Mouse (Mus musculus): ENCODE data around the gene Sh2d6. TPM values are rescaled to one million over a fixed set of nuclear protein-coding genes. Genes with fewer than 3 reads are reported as not detected.

Sh2d6 gene
- total RNA-seq (2021) = under 1 TPM; 0.54 to 0.72 TPM

DNA sequence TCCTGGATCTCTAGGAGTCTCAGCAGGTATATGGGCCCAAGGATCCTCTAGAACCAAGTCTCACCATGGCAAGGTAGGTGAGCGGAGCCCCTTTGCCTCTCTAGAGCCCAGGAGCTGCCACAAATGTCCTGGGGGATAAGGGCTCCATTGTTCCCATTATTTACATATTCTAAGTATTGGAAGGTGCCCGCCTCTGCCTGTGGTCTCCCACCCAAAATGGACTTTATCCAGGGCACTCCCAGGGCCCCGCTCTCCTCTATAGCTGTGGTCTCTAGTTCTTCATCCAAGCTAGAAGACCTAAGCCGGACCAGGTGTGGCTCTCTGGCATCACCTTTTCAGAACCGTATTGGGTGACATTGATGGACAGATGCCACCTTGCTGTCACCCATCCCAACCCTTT, at the start of gene Sh2d6:
Gene Sh2d6, minus strand, starts transcription at position 101 of the 400 bp plus-strand sequence.
- DNase-seq (ENCODE audit: low spot score in 2 of 2) = no peak
- intact Hi-C loops (cut with DNase I) = no loop called here

DNA sequence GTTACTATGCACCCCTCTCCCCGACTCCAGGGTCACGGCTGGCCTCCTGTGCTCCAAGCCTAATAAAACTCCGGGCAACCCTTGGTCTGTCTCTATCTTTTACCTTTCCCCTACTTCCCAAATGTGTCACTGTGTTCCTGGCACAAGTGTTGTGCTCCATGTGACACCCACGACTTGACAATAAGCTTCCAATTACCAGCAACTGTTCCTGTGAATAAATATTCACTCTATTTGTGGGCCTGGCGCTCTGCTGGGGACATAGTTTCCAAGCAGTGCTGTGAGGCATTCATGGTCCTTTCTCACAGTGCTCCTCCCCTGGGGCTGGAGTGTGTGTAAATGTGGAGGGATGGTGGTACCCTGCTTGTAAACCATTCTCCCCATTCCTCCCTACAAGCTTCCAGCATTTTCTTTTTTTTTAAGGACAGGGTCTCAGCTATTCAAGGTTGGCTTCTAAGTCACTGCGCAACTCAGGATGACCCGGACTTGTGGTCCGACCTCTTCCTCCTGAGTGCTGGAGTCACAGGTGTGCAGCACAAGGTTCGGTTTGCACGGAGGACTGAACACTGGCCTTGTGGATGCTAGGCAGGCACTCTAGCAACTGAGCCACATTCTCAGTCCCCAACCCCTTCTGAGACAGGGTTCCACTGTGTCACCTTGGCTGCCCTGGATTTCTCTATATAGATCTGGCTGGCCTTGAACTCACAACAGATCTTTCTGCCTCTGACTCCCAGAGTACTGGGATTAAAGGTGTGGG, 49.3 kb upstream of the Sh2d6 start:
- intact Hi-C loops (cut with DNase I) = no loop called here

DNA sequence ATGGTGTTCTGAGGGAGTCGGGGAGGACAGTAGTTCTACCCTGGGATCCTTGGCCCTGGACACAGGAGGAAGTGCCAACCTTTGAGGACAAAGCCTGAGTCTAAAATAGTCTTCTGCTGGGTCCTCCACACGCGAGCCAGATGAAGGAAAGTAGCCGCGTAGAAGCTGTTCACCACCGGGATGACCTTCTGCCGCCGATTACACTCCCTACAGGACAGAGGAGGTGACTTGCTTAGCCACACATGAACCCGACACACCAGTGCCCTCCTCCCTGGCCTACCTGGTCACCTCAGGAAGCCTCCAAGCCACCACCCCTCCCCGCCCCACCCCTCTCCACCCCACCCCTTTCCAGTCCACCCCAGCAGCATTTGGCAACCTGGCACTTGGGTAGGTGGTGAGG, 47.2 kb upstream of the Sh2d6 start:
- DNase-seq (ENCODE audit: low spot score in 2 of 2) = no peak
- intact Hi-C loops (cut with DNase I) = no loop called here

More for the DNA sequence above, 49.3 kb upstream of the Sh2d6 start:
- no peak for DNase-seq (ENCODE audit: low spot score in 2 of 2)

DNA sequence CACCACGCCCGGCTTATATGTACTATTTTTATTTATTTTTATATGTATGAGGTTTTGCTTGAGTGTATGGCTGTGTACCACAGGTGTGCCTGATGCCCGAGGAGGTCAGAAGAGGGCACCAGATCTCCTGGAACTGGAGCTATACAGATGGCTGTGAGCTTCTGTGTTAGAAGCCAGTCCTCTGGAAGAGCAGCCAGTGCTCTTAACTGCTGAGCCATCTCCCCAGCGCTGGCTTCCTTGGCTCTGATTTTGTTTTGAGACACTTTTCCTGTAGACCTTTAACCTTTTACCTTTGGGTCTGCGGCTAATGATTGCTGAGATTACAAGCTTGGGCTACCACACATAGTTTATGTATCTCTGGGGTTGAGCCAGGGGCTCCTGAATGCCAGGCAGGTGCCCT, 46.0 kb upstream of the Sh2d6 start:
- intact Hi-C loops (cut with DNase I) = loop anchor here (2.0 kb wide), 1 partner anchor 139 kb away; no protein-coding TSS in a partner anchor

DNA sequence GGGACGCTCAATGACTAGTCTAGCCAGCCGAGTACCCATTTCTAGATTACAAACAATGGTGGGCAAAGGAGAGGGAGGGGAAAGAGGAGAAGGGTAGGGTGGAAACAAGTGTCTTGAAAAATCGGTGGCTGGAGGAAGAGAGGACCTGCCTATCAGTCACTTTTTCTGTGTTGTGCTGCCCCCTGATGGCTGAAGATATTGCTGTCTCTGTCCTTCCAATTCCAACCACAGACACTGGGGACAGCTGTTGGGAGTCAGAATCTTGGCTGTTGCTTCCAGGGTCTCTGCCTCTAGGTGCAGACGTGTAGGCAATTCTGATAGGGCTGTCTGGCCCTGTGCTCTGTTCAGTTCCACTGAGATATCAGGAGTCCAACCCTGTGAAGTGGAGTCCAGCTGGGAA, 44.5 kb upstream of the Sh2d6 start:
- intact Hi-C loops (cut with DNase I) = loop anchor here (1.0 to 2.0 kb wide), 2 partner anchors 32 to 137 kb away; no protein-coding TSS in a partner anchor
- peak; percentile 73 to 86 for DNase-seq (ENCODE audit: low spot score in 2 of 2)

More for the DNA sequence above, 46.0 kb upstream of the Sh2d6 start:
- no peak for DNase-seq (ENCODE audit: low spot score in 2 of 2)

GRCm38 (mm10) chr6:72565506-72565905, 44.0 kb upstream of the Sh2d6 start:
- DNase-seq (ENCODE audit: low spot score in 2 of 2) = no peak
- intact Hi-C loops (cut with DNase I) = no loop called here

DNA sequence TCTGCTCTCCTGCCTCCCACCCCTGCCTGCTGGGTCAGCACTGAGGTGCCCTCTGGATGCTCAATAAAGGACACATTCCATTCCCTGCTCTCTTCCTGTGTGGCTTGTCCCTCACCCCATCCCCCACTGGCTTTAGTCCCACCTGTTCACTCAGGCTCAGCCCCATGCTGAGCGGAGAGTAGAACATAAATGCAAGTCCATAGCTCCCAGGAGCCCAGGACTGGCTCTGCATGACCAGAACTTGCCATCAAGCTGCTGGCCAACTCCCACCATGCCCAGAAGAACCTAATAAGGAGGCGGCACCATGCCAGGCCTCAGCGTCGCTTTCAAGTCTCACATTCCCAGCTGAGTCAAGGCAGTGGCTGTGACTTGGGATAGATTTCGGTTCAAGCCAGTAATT, 41.4 kb upstream of the Sh2d6 start:
- intact Hi-C loops (cut with DNase I) = no loop called here
- no peak for DNase-seq (ENCODE audit: low spot score in 2 of 2)

DNA sequence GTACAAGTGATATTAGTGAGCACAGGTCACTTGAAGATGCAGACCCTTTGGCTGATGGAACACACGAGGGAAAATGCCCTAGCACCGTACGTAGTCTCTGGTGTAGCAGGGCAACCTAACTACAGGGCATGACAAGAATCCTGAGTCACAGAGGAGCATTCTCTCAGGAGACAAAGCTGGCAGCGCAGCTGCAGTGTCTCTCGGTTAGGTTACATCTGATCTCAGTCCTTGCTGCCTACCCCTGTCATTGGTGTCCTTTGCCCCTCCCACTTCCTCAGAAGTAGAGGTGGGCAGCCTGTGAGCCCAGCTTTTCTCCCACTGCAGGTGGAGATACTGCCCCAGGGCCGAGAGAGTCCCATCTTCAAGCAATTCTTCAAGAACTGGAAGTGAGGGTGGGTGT, 41.0 kb upstream of the Sh2d6 start:
- no peak for DNase-seq (ENCODE audit: low spot score in 2 of 2)
- intact Hi-C loops (cut with DNase I) = no loop called here

DNA sequence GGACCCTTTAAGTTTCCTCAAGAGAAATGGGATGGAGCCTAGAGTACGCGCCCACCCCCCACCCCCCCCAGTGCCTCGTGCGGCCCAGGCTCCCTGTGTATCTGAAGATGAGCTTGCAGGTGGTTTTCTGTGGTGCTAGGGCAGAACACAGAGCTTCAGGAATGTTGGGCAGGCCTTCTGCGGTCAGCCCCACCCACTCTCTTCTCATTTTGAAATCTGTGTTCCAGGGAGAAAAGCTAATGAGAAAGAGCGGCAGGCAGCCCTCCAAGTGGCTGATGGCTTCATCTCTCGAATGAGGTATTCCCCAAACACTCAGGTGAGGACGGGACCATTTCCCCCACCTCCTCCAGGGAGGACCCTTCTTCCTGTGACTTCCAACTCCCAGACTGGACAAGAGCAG, 39.3 kb upstream of the Sh2d6 start:
- intact Hi-C loops (cut with DNase I) = loop anchor here (2.0 kb wide), 1 partner anchor 24 kb away; no protein-coding TSS in a partner anchor
- DNase-seq (ENCODE audit: low spot score in 2 of 2) = no peak

DNA sequence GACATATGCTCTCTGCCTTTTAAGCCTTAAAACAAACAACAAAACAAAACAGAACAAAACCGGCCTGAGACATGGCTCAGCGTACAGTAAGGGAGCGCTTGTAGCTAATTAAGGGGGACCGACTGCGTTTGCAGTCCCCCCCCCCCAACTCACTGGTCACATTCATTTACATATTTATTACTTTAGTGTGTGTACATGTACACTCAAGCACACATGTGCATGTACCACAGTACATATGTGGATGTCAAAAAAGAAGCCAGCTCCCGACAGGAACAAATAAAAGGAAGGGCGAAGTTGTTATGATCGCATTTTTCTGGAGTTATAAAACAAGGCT, 31.5 kb upstream of the Sh2d6 start:
- DNase-seq (ENCODE audit: low spot score in 2 of 2) = no peak
- intact Hi-C loops (cut with DNase I) = no loop called here

GRCm38 (mm10) chr6:72552171-72553078, 30.9 kb upstream of the Sh2d6 start:
- intact Hi-C loops (cut with DNase I) = no loop called here
- DNase-seq (ENCODE audit: low spot score in 2 of 2) = peak; percentile 49 to 67

DNA sequence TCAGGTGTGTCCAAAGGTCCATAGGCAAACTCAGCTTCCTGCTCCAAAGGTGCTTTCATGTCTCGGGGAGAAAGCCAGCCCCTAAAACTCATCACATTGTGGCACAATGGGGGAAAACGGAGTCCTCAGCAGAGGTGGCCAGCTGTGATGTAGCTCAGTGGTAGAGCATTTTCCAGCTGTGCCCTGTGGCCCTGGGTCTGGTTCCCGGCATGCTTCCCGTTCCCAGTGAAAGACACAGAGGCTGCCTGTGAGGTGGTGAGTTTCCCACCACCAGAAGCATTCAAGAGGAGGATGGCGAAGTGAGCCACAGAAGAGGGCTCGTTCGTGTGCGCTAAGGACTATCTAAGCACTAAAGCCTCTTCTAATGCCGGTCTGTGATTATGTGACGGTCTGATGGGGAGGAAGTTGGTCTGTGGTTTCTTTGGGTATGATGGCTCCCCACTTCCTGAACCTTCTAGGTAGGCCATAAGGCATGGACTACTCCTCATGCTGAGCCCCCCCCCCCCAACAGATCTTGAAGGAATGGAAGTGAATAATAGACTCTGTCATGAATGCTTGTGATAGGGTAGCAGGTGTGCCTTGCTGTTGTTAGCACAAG, 29.1 kb upstream of the Sh2d6 start:
- intact Hi-C loops (cut with DNase I) = no loop called here

DNA sequence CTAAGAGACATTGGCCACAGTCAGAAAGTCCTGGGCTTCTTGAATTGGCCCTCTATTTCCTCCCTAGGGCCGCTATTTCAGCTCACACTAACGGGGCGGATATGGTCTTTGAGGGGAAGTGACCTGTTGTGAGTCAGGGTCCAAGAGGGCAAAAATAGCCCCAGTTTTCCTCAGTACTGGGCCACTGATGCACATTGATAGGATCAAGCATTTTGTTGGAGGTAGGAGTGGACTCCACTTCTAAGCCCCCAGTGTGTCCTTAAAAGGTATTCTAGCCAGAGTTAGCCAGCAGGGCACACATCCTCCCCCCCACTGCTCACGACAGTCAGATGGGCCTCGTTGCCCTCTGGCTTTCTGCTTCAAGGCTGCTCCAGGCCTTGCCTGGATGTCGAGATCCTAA, 28.5 kb upstream of the Sh2d6 start:
- intact Hi-C loops (cut with DNase I) = no loop called here
- no peak for DNase-seq (ENCODE audit: low spot score in 2 of 2)

More for the DNA sequence above, 29.1 kb upstream of the Sh2d6 start:
- DNase-seq (ENCODE audit: low spot score in 2 of 2) = no peak

DNA sequence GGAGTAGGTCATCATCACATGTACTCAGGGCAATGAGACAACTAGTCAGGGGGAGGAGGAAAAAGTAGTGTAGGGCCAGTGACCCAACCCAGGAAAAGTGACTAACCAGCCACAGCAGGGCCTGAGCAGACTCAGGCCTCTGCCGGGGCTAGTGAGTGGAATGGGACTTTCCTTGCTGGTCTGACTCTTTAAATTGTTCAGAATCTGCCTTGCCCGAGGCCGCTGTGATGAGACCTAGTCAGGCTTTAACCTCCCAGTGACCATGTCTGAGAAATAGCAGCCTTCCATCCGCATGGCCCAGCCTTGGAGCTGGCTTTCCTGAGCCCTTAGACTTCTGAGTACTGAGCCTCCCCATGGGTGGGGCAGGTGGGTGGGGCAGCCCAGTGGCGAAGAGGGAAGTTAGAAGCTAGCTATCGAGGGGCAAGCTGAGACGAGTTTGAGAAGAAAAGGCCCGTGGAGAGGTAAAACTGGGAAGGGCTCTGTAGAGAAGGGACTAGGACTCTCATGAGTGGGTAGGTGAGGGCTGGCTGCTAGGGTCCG, 27.6 kb upstream of the Sh2d6 start:
- DNase-seq (ENCODE audit: low spot score in 2 of 2) = no peak
- intact Hi-C loops (cut with DNase I) = no loop called here

DNA sequence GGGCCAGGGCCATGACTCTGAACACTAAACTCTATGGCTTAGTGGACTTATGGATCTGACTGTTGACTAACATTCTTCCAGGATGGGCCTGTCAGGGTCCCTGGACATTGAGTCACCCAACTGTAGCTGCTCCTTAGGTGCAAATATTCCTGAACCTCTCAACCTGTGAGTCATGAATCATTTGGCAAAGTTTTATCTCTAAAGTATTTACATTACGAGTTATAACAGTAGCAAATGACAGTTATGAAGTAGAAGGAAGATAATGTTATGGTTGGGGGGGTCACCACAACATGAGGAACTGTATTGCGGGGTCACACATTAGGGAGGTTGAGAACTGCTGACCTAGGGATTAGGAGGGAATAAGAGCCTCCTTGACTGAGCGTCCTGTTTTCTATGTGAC, 26.4 kb upstream of the Sh2d6 start:
- no peak for DNase-seq (ENCODE audit: low spot score in 2 of 2)
- intact Hi-C loops (cut with DNase I) = no loop called here

- no peak for DNase-seq (ENCODE audit: low spot score in 2 of 2)
Observed at GRCm38 (mm10) chr6:72547121-72547520, 25.6 kb upstream of the Sh2d6 start.

DNA sequence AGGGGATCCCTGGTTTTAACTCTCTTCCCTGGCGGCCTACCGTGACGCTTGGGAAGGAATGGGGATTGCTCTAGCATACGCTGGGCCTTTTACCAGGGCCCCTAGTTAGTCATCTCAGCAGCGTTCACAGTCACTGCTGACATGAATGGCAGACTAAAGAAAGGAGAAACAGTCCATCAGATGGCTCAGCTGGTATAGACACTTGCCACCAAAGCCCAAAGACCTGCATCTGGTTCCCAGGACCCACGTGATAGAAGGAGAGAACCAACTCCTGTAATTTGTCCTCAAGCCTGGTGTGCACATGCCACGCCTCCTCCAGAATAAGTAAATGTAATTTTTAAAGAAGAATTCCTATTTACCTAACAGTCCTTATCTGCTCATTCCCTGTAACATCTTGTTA, 23.9 kb upstream of the Sh2d6 start:
- no peak for DNase-seq (ENCODE audit: low spot score in 2 of 2)
- intact Hi-C loops (cut with DNase I) = no loop called here

More at GRCm38 (mm10) chr6:72547121-72547520, 25.6 kb upstream of the Sh2d6 start:
- intact Hi-C loops (cut with DNase I) = no loop called here

GRCm38 (mm10) chr6:72544283-72544987, 22.9 kb upstream of the Sh2d6 start, which contains the start of gene Capg:
TSS of gene Capg (plus strand) at chr6:72544391.
- no peak for DNase-seq (ENCODE audit: low spot score in 2 of 2)
- intact Hi-C loops (cut with DNase I) = no loop called here

- intact Hi-C loops (cut with DNase I) = no loop called here
- no peak for DNase-seq (ENCODE audit: low spot score in 2 of 2)
Observed at GRCm38 (mm10) chr6:72543265-72543850, 21.9 kb upstream of the Sh2d6 start.
